Mouse (Mus musculus): Measurements from ENCODE around the gene Lrrc4c.

The Lrrc4c gene

GRCm38 (mm10) chr2:96853797-96854196, 535.8 kb downstream of the Lrrc4c start:
- no peak for DNase-seq (ENCODE audit: low read depth)

DNA sequence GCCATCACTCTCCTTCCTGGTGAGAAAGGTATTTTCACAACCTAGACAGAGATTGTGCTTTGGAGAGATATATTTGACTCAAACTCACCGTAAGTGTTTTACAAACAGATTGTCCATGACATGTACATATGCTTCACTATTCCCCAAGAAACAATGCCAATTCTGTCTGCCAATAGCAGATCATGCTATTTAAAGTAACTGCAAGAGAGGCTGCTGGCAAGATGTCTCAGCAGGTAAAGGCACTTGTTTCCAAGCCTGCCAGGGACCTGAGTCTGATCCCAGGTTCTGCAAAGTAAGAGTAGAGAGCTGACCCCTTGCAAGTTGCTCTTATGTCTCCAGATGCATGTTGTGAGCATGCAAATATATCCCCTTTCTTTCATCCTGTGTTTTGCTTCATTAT, 558.1 kb downstream of the Lrrc4c start:
- no peak for DNase-seq (ENCODE audit: low read depth)

DNA sequence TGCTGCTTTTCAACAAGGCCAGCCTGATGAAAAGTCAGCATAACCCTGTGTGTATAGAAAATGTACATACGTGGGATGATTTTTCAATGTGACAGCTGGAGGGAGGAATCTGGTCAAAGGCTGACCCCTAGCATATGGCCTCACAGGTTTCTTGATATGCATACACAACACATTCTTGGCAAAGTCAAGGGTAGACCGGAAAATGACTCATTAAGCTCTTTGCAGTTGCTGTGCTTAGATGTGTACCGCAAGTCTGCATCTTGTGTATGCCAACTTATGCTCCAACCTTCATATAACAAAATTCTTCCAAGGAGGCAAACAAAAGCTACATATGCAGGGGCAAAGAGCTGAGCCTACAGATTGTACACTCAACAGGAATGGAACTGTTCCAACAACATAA, 631.6 kb downstream of the Lrrc4c start:
- no peak for DNase-seq (ENCODE audit: low read depth)

- no peak for DNase-seq (ENCODE audit: low read depth)
Observed at GRCm38 (mm10) chr2:96999521-96999920, 681.6 kb downstream of the Lrrc4c start.

- DNase-seq (ENCODE audit: low read depth): no peak
Observed at GRCm38 (mm10) chr2:97018319-97018718, 700.4 kb downstream of the Lrrc4c start.

DNA sequence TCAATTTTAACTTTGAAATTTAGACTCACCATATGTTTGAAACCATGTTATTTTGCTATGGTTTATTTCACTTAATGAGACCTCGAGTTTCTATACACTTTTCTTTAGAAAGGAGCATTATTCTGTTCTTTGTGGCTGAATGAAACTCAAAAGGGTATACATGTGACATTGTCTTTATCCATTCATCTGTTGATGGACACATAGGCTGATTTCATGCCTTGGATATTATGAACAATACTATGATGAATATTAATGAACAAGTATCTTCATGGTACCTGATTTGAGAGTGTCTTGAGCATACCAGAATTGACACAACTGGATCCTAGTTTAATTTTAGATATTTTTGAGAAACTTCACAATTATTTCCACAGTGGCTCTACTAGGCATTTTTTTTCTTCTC, 709.0 kb downstream of the Lrrc4c start:
- no peak for DNase-seq (ENCODE audit: low read depth)

GRCm38 (mm10) chr2:97027585-97027984, 709.6 kb downstream of the Lrrc4c start:
- no peak for DNase-seq (ENCODE audit: low read depth)

DNA sequence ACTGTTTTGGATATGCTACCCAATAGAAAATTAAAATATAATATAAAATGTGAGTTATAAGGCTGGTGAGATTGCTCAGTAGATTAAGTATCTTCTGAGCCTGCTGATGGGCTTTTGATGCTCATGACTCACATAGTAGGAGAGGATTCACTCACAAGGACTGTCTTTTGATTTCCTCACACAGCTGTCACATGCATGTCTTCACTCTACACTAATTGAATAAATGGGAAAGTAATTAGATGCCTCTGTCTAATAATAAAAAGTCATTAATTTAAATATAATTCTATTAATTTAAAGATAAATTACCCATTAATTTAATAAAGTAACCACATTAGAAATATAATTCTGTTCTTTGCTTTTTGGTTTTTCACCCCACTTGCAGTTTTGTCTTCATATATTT, 718.4 kb downstream of the Lrrc4c start:
- DNase-seq (ENCODE audit: low read depth): no peak

GRCm38 (mm10) chr2:97037024-97037814, 719.2 kb downstream of the Lrrc4c start:
- no peak for DNase-seq (ENCODE audit: low read depth)

GRCm38 (mm10) chr2:97044016-97044415, 726.0 kb downstream of the Lrrc4c start:
- no peak for DNase-seq (ENCODE audit: low read depth)

GRCm38 (mm10) chr2:97045628-97046027, 727.7 kb downstream of the Lrrc4c start:
- DNase-seq (ENCODE audit: low read depth): no peak

DNA sequence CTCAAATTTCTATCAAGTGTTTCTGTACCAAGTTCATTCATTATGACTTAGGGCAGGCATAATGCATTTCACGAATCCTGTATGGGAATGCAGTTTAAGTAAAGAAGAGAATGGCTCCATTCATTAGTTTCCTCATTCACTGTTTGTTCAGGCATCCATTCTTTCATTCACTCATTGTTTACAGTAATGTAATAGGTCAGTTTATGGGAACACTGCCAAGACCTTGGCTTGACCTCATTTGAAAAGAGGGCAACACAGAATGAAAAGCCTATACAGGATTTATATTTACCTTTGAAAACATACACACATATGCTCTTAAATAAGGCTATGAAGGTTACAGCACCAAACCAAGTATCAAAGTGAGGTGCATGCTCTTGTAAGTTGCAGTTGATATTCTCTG, 762.2 kb downstream of the Lrrc4c start:
- no peak for DNase-seq (ENCODE audit: low read depth)

- no peak for DNase-seq (ENCODE audit: low read depth)
Observed at GRCm38 (mm10) chr2:97097965-97098364, 780.0 kb downstream of the Lrrc4c start.

DNA sequence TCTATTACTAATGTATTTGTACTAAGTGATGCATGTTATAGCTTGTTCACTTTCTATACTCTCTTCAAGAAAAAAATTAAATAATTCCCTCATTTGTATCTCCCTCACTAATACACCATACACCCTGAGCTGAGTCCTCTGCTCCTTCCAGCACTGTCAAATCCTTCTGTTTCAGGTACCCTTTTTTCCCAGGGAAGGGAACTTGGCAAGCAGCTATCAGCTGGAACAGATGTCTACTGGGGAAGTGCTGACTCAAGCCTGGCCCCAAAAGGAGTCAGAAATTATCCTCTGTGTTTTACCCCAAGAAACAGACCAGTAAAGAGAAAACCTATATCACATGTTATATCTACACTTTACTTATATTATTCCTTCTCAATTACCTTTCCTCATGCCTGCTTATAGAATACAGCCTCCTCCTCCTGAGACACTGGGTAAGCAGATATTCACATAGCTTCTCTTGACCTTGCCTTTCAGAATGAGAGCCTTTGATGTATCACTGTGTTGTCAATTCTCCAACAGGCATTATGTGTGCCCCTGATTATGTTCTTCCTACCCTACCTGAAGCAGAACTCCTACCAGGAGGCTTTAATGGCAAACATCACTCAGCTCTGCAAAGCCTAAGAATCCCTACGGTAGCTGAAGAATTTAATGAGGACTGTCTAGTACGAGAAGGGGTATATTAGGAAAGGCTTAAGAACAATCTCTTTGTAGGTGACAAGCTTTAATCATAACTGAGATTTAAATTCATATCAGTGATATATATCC, 785.6 kb downstream of the Lrrc4c start:
- no peak for DNase-seq (ENCODE audit: low read depth)

DNA sequence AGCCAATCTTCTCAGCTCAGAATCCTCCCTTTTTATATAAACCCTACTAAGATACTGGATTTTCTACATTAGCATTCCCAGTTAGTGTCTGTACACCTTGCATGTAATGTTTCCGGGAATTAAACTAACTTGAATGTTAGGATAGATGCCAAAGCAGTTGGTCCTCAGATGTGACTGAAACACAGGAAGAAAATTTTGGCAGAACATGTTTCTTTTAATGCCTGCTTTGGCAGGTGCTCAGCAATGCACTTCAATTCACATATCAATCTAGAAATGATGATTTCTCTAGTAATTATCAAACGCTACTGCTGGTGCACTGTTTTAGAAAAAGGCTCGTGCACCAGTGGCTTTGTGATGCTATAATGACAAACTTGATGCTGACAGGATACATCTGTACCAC, 806.3 kb downstream of the Lrrc4c start:
- DNase-seq (ENCODE audit: low read depth): no peak

DNA sequence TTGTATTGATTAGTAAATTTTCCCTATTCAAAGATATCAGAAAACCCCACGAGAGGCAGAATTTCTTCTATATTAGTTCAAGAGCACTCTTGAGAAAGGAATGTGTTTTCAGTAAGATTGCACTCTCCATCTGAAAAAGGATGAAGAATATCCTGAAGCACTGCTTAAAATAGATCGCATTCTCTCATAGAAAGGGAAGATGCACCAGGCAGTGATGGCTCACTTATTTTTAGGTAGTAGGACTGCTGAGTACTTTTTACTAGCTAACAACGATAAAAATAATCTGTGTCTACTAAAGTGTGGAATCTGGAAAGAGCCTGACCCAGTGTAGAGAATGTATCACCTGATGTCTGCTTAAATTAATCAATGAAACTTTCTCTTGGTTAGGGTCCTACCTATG, 820.5 kb downstream of the Lrrc4c start:
- DNase-seq (ENCODE audit: low read depth): no peak

- DNase-seq (ENCODE audit: low read depth): no peak
Observed at GRCm38 (mm10) chr2:97151626-97152194, 833.7 kb downstream of the Lrrc4c start.

GRCm38 (mm10) chr2:97165745-97166144, 847.8 kb downstream of the Lrrc4c start:
- no peak for DNase-seq (ENCODE audit: low read depth)

GRCm38 (mm10) chr2:97178399-97178798, 860.4 kb downstream of the Lrrc4c start:
- DNase-seq (ENCODE audit: low read depth): no peak

GRCm38 (mm10) chr2:97196968-97197606, 879.1 kb downstream of the Lrrc4c start:
- DNase-seq (ENCODE audit: low read depth): no peak

GRCm38 (mm10) chr2:97232966-97233365, 915.0 kb downstream of the Lrrc4c start:
- DNase-seq (ENCODE audit: low read depth): no peak

DNA sequence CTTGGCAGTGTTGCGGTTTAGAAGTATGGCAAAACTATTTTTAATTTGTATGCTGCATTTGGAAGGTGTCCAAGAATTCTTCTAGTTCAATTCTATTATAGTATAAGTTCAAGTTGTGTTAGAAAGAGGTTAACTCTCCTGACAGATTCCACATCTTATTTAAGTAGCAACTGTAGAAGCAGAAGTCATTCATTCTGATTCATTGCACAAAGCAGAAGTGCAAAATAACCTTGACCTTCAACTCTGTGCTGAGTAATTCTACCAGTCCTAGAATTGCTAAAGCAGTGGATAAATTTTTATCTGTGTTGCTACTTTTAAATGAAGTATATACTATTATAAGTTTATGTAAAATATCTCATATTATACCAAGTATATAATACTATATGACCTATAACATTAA, 916.1 kb downstream of the Lrrc4c start:
- DNase-seq (ENCODE audit: low read depth): no peak

DNA sequence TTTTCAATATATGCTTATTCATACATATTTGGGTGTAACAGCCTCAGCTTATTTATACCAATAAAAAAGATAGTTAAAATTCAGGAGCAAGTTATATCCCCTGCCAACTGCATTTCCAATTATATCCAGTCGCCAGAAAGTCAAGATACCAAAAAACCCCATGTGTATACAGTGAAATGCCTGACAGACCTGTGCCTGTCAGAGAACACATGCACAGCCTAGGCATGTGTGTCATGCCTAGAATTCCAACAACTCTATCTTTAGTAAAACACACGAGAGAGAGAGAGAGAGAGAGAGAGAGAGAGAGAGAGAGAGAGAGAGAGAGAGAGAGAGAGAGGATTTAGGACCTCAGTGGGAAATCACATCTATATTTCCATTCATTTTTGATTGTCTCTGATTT, 956.7 kb downstream of the Lrrc4c start:
- DNase-seq (ENCODE audit: low read depth): no peak

Data from c-Kit-positive CD71-negative TER-119-negative erythroid progenitor cells, embryonic 14.5 days (primary cell).